Mouse (Mus musculus): ENCODE results near the gene Ppp6r1.
"Not testable (repeated sequence)": the region's sequence is repeated elsewhere in the genome, so short reads cannot be mapped to it uniquely, and the experiment has no call there.

GRCm38 (mm10) chr7:4597046-4597445 lies 61.8 kb downstream of the Ppp6r1 start:
- TF ChIP-seq CTCF (IDR thresholded peaks at IDR 0.05; ENCODE audit: low read depth, low read length); GATA1 (IDR thresholded peaks at IDR 0.05; ENCODE audit: borderline replicate concordance, low read length); GATA2 (IDR thresholded peaks at IDR 0.05; ENCODE audit: borderline replicate concordance, low read depth, low read length); TAL1 (conservative IDR thresholded peaks at IDR 0.05; ENCODE audit: low read depth, low read length); POLR2AphosphoS5 (IDR thresholded peaks at IDR 0.05; ENCODE audit: insufficient replicate concordance, low read depth, low read length): not testable (repeated sequence)

All from G1E (cell line).